Mouse (Mus musculus): ENCODE measurements around the gene Kat14.

The Kat14 gene

DNA sequence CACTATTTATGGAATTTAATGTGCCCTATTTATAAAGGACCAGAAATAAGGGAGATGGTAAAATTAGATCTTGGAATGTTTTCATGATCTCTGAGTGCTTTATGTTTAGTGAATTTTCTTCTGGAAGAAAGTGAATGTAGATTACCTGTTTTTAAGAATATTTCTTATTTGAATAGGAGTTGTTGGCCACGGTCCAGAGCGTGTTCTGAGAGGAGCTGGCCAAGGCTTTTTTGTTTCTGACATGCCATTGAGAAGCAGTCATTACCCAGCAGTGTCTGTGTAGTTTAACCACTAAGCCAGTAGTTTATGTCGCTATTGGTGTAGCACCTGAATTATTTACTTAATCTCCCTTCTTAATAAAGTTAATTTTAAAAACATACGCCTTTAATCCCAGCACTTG, 13.0 kb downstream of the Kat14 start:
- DNase-seq (ENCODE audit: low read depth, low spot score), result no peak

GRCm38 (mm10) chr2:144382624-144383138, 13.9 kb downstream of the Kat14 start:
- DNase-seq (ENCODE audit: low read depth, low spot score), result no peak

GRCm38 (mm10) chr2:144386296-144386695, 17.5 kb downstream of the Kat14 start:
- DNase-seq (ENCODE audit: low read depth, low spot score), result no peak

DNA sequence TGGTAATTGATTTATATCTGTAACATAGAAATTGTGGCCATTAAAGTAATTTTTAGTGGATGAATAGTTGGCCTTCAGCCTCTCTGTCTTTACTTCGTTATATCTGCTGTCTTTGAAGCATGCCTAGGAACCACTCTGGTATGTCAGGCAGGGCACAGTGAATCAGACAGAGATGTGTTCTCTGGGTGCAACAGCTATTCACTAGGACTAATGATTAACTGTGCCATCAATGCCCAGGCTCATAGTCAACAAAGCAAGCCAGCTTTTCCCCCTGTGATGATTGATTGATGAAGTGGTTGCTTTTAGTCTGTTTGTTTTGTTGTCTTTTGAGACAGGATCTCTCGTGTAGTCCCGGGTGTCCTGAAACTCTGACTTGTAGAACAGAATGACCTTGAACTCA, 19.6 kb downstream of the Kat14 start:
- no peak for DNase-seq (ENCODE audit: low read depth, low spot score)

DNA sequence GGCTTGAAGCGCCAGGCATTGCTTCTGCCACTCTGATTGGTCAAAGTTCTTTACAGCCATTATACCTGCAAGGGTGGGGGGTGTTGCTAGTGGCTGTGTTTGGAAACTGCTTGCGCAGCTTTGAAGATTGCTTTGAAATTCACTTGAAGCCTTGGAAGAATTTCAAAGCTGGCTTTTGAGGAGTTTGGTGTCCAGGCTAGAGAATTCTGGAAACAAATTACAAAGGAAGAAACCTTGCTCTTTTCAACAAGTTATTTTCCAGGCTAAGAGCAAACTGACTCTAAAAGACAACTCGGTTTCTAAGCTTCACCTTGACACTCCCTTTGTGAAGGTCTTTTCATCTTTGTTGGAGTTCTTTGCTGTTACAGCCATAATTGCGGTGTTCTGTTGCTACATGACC, 30.7 kb downstream of the Kat14 start:
- no peak for DNase-seq (ENCODE audit: low read depth, low spot score)

- no peak for DNase-seq (ENCODE audit: low read depth, low spot score)
Observed at GRCm38 (mm10) chr2:144400659-144401058, 31.9 kb downstream of the Kat14 start.

- no peak for DNase-seq (ENCODE audit: low read depth, low spot score)
Observed at GRCm38 (mm10) chr2:144409037-144409436, 40.3 kb downstream of the Kat14 start.

GRCm38 (mm10) chr2:144410603-144411002, 41.8 kb downstream of the Kat14 start:
- no peak for DNase-seq (ENCODE audit: low read depth, low spot score)

DNA sequence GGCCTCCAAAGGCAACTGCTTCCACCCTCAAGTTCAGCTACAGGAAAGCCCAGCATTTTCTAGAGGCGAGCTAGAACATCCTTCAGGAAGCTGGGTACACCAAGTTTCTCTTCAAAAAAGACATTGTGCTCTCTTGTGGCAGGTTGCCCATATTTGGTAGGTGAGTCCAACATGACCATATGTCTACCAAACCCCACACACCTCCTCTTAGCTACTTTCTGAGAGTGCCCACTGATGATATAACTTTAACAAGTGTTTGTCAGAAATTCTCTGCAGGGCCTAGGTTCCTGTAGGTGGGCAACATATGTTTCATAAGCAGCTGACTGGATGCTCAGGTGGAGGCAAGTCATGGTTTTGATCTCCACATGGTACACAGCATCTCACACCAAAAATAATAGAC, 45.9 kb downstream of the Kat14 start:
- DNase-seq (ENCODE audit: low read depth, low spot score), result no peak

DNA sequence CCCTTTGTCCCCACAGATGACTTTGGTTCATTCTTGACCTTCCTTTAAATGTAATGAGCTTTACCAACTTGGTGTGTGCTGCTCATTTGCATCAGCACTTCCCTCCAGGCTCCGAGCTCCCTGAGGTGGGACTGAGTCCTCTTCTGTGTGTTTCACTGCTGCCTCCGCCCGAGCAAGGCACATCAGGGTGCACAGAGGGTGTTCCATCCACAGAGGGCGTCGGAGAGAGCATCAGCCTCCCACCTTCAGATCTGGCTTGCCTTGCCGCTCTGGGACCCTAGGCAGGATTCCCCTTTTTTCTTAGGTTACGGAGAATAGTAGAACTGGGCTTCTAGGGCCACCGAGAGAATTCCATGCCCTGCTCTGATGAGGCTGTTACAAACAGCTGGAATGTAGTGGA, 48.1 kb downstream of the Kat14 start:
- DNase-seq (ENCODE audit: low read depth, low spot score), result no peak

GRCm38 (mm10) chr2:144418062-144418461, 49.3 kb downstream of the Kat14 start:
- DNase-seq (ENCODE audit: low read depth, low spot score), result no peak

- DNase-seq (ENCODE audit: low read depth, low spot score), result no peak
Observed at GRCm38 (mm10) chr2:144422094-144422675, 53.4 kb downstream of the Kat14 start.

- DNase-seq (ENCODE audit: low read depth, low spot score), result no peak
Observed at GRCm38 (mm10) chr2:144425761-144426160, 57.0 kb downstream of the Kat14 start.

DNA sequence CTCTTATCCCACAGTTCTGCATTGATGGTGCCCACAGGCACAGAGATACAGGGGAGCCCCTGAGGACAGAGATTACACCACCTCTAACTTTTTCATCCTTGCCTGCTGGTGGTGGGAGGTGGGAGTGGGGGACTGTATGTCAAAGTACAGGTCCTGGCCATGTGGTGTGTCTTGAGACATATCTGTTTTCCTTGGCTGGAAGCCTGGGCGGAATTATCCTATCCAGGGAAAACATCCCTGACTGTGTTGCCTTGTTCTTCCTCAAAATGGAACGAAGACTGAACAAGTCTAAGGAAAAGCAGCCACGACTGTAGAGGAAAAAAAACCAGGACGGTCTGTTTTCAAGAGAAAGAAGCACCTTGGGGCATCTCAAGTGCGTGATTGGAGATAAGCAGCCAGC, 59.1 kb downstream of the Kat14 start:
- peak; percentile 20 for DNase-seq (ENCODE audit: low read depth, low spot score)

GRCm38 (mm10) chr2:144428659-144429058, 59.9 kb downstream of the Kat14 start:
- no peak for DNase-seq (ENCODE audit: low read depth, low spot score)

DNA sequence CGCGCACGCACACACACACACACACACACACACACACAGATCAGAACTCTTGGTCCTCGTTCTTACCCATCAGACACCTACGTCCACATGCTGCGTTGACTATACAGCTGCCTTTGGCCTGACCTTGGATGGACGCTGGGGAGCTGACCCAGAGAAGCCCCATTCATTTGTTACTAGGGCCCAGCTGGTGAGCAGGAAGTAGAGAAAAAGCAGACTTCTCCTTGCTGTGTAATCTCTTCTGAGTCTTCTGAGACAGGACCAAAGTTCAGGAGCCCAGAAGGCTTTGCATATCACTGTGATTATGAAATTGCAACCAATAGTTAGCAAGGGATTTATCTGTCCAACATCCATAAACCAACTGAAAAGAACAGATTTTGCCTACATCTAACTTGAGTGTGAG, 60.4 kb downstream of the Kat14 start:
- no peak for DNase-seq (ENCODE audit: low read depth, low spot score)

GRCm38 (mm10) chr2:144431286-144431825, 62.6 kb downstream of the Kat14 start:
- DNase-seq (ENCODE audit: low read depth, low spot score), result no peak

GRCm38 (mm10) chr2:144435679-144436078, 66.9 kb downstream of the Kat14 start:
- DNase-seq (ENCODE audit: low read depth, low spot score), result no peak

GRCm38 (mm10) chr2:144438424-144438823, 69.6 kb downstream of the Kat14 start:
- DNase-seq (ENCODE audit: low read depth, low spot score), result no peak

DNA sequence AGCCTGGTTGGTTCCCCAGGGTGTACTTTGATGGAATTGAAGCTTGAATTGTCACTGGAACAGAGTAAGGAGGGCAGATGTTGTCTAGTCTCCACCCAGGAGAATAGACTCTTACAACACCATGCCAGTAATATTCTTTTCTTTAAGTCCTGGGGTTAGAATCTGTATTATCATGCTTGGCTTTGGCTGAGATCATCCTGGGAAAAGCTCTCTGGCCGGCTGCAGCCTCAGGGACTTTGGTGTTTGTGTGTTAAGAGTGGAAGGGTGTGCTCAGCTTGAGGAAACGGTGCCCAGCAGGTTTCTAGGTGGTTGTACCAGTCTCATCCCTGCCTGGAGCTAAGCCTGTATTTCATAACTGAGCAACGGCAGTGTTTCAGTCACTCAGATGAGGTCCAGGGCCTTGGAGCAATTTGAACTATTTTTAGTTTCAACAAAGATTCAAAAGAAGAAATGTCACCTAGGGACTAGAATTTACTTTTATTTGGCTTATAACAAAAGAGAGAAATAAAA, 70.5 kb downstream of the Kat14 start:
- DNase-seq (ENCODE audit: low read depth, low spot score), result no peak

DNA sequence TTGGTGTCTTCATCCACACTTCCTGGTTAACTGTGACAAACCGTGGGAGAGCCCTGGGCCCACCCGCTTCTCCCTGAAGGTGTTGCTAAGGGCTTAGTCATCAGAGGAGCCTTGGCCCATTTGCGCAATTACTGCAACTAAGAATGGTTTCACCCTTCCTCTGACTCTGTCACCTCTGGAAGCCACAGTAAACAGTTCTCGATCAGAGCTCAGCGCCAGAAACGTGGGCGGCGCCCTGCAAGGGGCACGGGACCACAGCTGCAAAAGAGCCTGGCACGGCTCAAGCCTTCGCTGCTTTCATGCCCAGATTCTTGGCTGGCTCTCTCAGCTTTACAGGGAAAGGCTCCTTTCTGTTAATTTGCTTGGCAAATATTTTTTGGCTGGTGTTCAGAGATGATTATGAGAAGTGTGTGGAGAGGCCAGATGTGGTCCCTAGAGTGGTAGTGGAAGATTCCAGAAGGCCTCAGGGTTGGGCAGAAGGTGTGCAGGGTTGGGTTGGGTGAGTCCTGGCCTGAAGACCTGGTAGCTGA, 72.7 kb downstream of the Kat14 start:
- peak; percentile 86 for DNase-seq (ENCODE audit: low read depth, low spot score)

DNA sequence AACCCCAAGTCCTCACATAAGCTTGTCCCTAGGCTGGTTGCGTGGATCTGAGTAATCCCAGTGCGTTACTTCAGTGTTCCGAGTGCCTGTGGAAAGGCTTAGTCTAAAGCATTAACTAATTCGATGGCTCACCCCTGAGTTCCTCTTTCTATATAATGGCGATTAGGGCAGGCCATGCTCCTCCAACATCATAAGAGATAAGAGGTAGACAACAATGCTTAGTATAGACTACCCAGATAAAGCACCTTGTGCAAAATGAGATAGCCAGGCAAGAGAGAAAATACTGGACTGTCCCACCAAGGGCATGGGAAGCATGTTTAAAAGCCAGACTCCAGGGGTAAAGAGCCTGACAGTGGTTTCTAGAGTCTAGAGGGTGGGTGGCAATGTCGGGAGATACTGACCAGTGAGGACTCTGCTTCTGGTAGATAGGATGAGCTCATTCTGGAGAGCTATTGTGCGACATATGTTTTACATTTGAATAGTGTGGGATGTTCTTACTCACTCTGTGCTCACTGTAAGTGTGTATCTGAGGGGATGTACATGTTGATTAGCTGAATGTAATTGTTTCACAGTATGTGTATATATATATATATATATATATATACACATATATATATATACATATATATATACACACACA, 77.7 kb downstream of the Kat14 start:
- no peak for DNase-seq (ENCODE audit: low read depth, low spot score)

GRCm38 (mm10) chr2:144450378-144450777, 81.6 kb downstream of the Kat14 start:
- DNase-seq (ENCODE audit: low read depth, low spot score), result no peak
